Mouse (Mus musculus): ENCODE data around the gene Dnase2a.
"Not testable (repeated sequence)": the region's sequence is repeated elsewhere in the genome, so short reads cannot be mapped to it uniquely, and the experiment has no call there.

The Dnase2a gene

DNA sequence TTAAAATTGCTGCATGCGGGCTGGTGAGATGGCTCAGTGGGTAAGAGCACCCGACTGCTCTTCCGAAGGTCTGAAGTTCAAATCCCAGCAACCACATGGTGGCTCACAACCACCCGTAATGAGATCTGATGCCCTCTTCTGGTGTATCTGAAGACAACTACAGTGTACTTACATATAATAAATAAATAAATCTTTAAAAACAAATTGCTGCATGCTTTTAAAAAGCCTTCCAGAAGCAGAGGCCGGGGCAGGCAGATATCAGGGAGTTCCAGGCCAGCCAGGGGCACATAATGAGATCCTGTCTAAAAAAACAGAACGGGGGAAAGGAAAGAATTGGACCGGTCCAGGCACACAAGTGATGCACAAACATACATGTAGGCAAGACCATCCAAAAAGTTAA lies 381 bp upstream of the Dnase2a start:
- not testable (repeated sequence) for DNase-seq (ENCODE audit: low read depth)

- DNase-seq (ENCODE audit: low read depth) = no peak
Measured at GRCm38 (mm10) chr8:84909162-84909767, 905 bp downstream of the Dnase2a start.

GRCm38 (mm10) chr8:84909949-84910348 lies 1.6 kb downstream of the Dnase2a start:
- DNase-seq (ENCODE audit: low read depth) = no peak

GRCm38 (mm10) chr8:84910551-84910950 lies 2.2 kb downstream of the Dnase2a start:
- no peak for DNase-seq (ENCODE audit: low read depth)

- DNase-seq (ENCODE audit: low read depth) = no peak
Measured at GRCm38 (mm10) chr8:84911854-84912253, 3.5 kb downstream of the Dnase2a start.

DNA sequence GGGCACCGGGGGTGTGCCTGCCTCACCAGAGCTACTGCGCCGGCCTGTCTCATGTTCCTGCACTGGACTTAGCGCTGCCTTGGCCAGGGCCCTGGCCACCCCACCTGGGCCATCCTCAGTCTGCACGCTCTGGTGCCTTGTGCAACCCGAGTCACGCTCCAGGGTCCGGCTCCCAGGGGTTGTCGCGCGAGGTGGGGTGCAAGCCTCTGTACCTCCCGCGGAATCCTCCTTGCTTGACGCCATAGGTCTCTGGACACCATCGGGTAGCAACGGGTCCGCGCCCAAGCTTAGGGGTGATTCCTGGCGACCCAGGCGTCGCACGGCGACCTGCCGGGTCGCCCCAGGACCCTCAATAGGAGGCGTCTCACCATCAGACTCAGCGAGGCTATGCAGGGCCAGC lies 4.0 kb downstream of the Dnase2a start:
- no peak for DNase-seq (ENCODE audit: low read depth)

DNA sequence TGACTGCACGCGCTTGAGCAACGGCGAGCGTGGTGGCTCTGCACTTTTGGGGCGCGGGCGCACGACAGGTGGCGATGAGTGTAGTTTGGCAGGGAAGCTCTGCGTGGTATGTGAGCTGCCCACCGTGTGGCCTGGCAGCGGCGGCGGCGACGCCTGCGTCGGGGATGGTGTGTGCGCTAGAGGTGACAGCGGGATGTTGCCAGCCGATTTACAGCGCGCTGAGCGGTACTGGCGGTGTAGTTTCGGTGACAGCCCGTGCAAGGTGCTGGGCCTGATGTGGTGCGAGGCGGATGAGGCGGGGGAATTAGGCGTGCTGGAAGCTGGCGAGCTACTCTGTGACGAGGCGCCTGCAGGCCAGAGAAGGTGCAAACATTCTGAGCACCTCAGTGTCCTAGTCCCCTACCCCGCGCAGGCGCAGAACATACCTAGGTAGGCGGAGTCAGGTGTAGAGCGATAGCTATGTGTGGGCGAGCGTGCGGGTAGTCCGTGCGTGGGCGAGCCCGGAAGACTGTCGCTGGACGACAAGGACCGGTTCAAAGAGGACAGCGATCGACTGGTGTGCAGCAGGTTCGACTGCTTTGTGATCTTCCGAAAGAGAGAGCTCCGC lies 4.6 kb downstream of the Dnase2a start:
- no peak for DNase-seq (ENCODE audit: low read depth)

- no peak for DNase-seq (ENCODE audit: low read depth)
Measured at GRCm38 (mm10) chr8:84913502-84913900, 5.1 kb downstream of the Dnase2a start.

DNA sequence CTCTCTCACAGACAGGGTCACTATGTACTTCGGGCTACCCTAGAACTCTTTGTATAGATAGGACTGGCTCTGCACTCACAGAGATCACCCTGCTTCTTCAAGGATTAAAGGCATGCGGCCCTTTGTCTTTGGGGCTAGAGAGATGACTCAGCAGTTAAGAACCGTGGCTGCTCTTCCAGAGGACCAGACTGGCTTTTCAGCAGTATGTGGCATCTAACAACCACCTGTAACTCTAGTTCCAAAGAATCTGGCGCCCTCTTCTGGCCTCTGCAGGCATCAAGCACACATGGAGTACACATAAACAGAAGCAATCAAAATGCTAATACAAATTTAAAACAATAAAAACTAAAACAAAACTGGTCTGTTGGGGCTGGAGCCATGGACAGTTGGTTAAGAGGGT lies 5.6 kb downstream of the Dnase2a start:
- DNase-seq (ENCODE audit: low read depth) = peak; percentile 31

DNA sequence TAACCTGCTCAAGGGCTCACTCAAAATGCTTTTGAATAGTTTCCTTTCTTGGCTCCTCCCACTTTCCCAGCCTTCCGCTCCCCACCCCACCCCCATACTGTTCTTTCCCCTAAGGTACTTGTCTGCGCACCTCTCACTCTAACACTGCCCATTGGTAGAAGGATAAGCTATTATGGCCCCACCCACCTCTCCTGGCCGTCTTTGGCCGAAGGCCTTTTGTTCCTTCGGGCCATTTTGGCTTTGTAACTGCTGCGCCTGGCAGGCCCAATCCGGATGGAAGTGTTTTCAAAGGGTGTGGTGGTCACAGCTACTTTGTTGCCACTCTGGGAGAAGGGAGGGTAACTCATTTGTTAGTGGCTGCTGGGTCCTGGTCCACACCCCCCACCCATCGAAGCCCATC lies 6.9 kb downstream of the Dnase2a start:
- DNase-seq (ENCODE audit: low read depth) = no peak

GRCm38 (mm10) chr8:84917781-84918180 lies 9.4 kb downstream of the Dnase2a start:
- DNase-seq (ENCODE audit: low read depth) = no peak

DNA sequence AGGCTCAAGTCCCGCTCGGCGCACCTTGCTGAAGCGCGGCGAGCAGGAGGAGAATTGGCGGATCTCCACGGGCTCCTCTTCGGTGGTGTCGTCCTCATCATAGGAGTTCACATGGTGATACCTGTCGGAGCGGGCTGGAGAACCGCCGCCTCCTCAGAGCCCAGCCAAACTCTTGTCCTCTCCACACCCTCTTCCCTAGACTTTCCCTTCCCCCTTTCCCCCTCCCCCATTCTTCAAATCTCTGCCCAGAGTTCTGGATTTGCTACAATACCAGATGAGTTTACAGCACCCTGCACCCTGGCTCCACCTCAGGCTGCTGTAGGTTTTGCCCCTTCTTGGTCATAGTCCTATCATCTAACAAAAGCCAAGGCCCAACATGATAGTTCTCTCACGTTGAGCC lies 10.3 kb downstream of the Dnase2a start:
- no peak for DNase-seq (ENCODE audit: low read depth)

GRCm38 (mm10) chr8:84921596-84921995 lies 13.2 kb downstream of the Dnase2a start:
- peak; percentile 73 for DNase-seq (ENCODE audit: low read depth)

DNA sequence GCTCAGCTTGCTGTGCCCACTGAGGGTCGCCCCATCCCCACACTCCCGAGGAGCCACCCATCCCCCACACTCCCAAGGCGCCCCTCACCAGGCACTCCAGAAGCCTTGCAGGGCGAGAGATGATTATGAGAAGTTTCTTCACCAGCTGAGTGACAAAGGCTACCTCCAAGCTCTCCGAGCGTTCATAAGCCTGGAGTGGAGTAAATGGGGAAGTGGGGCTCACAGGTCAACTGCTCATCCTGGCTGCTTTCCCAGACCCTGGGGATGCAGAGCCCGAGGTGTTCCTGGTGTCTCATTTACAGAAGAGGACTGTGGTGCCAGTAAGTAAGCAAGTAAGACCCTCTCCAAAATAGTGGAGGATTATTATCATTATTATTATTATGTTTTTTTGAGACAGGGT lies 17.2 kb downstream of the Dnase2a start:
- no peak for DNase-seq (ENCODE audit: low read depth)

DNA sequence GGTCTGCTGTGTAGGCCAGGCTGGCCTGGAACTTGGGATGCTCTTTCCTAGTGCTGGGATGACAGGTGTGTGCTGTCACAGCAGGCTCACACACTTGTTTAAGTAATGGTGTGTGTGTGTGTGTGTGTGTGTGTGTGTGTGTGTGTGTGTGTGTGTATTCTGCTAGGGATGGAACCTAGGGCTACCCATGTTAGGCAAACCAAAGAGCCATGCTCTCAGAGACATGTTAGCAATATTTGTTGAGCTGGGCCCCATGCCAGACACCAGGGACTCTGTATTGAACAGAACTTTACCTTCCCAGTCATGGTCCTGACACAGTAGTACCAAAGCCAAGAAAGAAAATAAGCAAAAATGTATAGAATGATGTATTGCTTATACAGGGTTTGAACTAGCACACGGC lies 19.2 kb downstream of the Dnase2a start:
- no peak for DNase-seq (ENCODE audit: low read depth)

DNA sequence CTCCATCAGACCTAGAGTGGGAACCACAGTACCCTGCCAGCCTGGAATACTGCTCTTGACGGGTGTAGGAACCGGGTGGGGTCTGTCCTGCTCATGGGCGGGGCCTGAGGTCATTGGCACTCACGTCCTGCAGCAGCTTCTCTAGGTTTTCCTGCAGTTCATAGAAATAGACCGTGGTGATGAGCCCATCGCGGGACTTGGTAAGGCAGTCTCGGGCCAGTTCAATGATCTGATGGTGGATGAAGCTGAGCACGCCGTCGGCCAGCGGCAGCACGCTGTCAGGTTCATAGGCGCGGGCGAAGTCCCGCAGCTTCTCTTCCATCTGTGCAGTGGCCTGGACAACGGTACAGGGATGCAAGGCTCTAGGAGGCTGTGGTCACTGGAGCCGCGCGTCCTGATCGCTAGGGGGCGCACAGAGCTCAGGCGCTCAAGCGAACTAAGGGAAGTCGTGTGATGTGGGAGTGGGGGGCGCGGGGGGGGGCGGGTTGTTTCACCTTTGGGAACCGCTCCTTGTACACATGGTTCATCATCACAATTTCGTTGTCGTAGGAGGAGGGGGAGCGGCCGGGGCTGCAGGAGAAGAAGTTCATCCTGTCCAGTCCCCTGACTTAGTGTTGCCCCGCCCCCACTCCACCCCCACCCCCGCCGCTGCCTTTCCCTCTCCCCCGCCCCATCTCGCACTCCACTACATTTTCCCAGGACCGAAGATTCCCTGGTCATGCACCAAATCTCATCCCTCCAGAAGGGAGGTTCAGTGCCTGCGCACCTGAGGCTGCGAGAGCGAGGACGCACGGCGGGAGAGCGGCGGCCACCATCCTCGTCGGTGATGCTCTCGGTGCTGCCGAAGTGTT lies 20.3 kb downstream of the Dnase2a start:
- DNase-seq (ENCODE audit: low read depth) = peak; percentile 91

DNA sequence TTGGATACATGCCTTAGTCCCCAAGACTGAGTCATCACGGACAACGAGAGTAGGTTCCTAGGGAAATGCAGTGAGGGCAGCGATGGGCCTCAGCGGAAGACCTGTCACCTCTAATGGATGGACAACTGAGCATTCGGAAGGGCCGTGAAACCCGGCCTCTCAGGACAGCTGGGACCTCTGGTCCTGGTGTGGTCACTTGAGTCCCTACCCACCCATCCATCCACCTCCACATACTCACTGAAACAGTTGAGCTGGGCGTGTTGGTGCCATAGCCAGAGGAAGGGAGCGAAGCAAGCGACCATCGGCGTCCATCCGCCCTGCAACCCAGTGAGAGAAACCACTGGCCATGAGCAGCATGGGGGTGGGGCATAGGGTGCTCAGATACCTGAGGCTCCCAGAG lies 22.2 kb downstream of the Dnase2a start:
- DNase-seq (ENCODE audit: low read depth) = no peak

GRCm38 (mm10) chr8:84933767-84934559 lies 25.6 kb downstream of the Dnase2a start:
- no peak for DNase-seq (ENCODE audit: low read depth)

- no peak for DNase-seq (ENCODE audit: low read depth)
Measured at GRCm38 (mm10) chr8:84934860-84935259, 26.5 kb downstream of the Dnase2a start.

- DNase-seq (ENCODE audit: low read depth) = no peak
Measured at GRCm38 (mm10) chr8:84935489-84935888, 27.1 kb downstream of the Dnase2a start.

DNA sequence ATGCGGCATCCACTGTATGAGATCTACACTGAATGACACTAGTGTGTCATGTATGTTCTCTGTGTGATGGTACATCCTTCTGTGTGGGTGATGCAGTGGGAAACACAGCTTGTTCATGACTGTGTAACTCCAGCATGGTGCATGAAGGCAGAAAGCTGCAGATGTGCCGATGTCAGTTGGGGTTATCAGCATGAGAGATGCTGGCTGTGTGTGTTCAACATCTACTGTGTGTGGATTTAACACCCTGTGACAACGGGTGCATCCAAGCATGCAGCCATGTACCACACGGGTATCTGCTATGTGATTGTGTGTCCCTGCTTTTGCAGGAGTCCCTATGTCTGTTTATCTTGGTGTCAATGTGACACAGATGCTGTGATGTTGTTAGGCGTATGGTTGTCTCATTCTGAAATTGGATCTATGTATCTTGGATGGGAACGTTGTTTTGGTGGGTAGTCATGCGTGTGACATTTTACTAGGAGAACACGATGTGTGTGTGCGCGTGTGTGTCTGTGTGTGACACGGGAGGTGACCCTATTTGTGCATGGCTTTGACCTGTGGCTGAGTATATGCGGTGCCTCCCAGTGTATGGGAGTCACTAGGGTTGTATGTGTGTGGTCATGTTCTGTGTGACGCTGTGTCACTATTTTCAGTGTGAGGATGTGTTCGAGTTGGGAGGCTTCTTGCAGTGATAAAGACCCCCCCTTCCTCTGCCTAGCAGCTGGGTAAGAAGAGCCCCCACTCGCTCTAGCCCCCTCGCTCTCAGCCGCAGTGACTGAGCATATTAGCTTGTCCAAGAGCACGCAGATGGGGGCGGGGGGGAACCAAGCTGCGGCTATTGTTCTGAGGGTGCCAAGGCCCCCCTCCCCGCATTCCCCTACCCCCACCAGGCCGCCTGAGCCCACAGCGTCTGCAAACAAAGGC lies 27.9 kb downstream of the Dnase2a start:
- no peak for DNase-seq (ENCODE audit: low read depth)
